Mouse (Mus musculus) kidney, adult 2 months (tissue): ENCODE measurements at regions not wholly inside any gene's neighbourhood (a gene's known extent, or its start where the extent isn't known, plus 50 kb on each side); places are given as distances from the start of the nearest gene placed in this dataset.

Experiments used
- DNase-seq: peaks from one replicate; pipeline ENCODE4 v3.0.0; 2021
- H3K27ac ChIP-seq: fragments of 200-500 bp; 2 replicates; pipeline ENCODE4 v1.5.1; 2012; ENCODE audit warnings: low read depth, low read length, control low read depth, inconsistent platforms; ENCODE audit not compliant: insufficient read depth
- H3K27me3 ChIP-seq: fragments of 200-500 bp; replicated peaks from 2 replicates; pipeline ENCODE4 v1.6.1; 2012; ENCODE audit warnings: mild to moderate bottlenecking, moderate library complexity, low read length, inconsistent platforms; ENCODE audit not compliant: control insufficient read depth, insufficient read depth
- H3K36me3 ChIP-seq: fragments of 200-500 bp; 2 replicates; pipeline ENCODE4 v1.6.1; 2012; ENCODE audit warnings: mild to moderate bottlenecking, moderate library complexity, low read length, inconsistent platforms; ENCODE audit not compliant: control insufficient read depth, insufficient read depth
- H3K4me1 ChIP-seq: fragments of 200-500 bp; 2 replicates; pipeline ENCODE4 v1.6.1; 2011; ENCODE audit warnings: low read length; ENCODE audit not compliant: control insufficient read depth, insufficient read depth
- H3K4me3 ChIP-seq: fragments of 200-500 bp; 2 replicates; pipeline ENCODE4 v1.5.1; 2011; ENCODE audit warnings: mild to moderate bottlenecking, low read depth, low read length, control low read depth; ENCODE audit not compliant: insufficient read depth
- CTCF ChIP-seq: fragments of 200-500 bp; conservative IDR thresholded peaks from 2 replicates; pipeline ENCODE4 v1.5.1; 2011; ENCODE audit warnings: low read depth, mild to moderate bottlenecking, control low read depth, low read length, moderate library complexity, mixed read lengths; ENCODE audit not compliant: insufficient read depth, insufficient read length
- POLR2A ChIP-seq: fragments of 200-500 bp; IDR thresholded peaks from one replicate; pipeline ENCODE4 v1.6.1; 2011; ENCODE audit warnings: low read depth, low read length, control low read depth
- whole genome bisulfite sequencing: fragments of 180-500 bp; shearing (Covaris S2); methylation state at CpG from one replicate; pipeline ENCODE4 v1.1.7; 2018; 5-methylcytosine and 5-hydroxymethylcytosine counted together

- no peaks in the 10 kb centered on the region for H3K27me3 ChIP-seq
- no peak overlapping the region for H3K4me3 ChIP-seq
- H3K4me1 ChIP-seq: no peaks in the 10 kb centered on the region
- DNase-seq: peak; percentile 74
- 40% methylated on average over 5 of the region's 5 CpGs for WGBS
- H3K27ac ChIP-seq: no peak overlapping the region
- TF ChIP-seq CTCF (no peak), POLR2A (no peak)
- H3K36me3 ChIP-seq: no peaks in the 10 kb centered on the region
These were observed 431.7 kb downstream of the Adgrl2 start for GRCm38 (mm10) chr3:148558592-148559157.

GRCm38 (mm10) chr3:148555324-148555723 is 435.0 kb downstream of the Adgrl2 start:
- Histone ChIP-seq H3K27me3 (no peaks in the 10 kb centered on the region), H3K4me3 (no peak overlapping the region), H3K4me1 (no peaks in the 10 kb centered on the region), H3K27ac (no peak overlapping the region), H3K36me3 (no peaks in the 10 kb centered on the region)
- TF ChIP-seq POLR2A (no peak), CTCF (no peak)
- no peak for DNase-seq
- WGBS: 80% methylated on average over 8 of the region's 8 CpGs

GRCm38 (mm10) chr3:148550716-148551115 is 439.6 kb downstream of the Adgrl2 start:
- TF ChIP-seq POLR2A (no peak), CTCF (no peak)
- Histone ChIP-seq H3K36me3 (no peaks in the 10 kb centered on the region), H3K4me1 (no peaks in the 10 kb centered on the region), H3K4me3 (no peak overlapping the region), H3K27ac (no peak overlapping the region), H3K27me3 (no peaks in the 10 kb centered on the region)
- 90% methylated on average over 2 of the region's 2 CpGs for WGBS
- DNase-seq: no peak

- H3K27me3 ChIP-seq: no peaks in the 10 kb centered on the region
- no peak for TF ChIP-seq CTCF
- no peak for TF ChIP-seq POLR2A
- no peaks in the 10 kb centered on the region for H3K36me3 ChIP-seq
- H3K4me1 ChIP-seq: no peaks in the 10 kb centered on the region
- no peak overlapping the region for H3K27ac ChIP-seq
- 82% methylated on average over 6 of the region's 6 CpGs for WGBS
- no peak for DNase-seq
- no peak overlapping the region for H3K4me3 ChIP-seq
These were observed 445.4 kb downstream of the Adgrl2 start for GRCm38 (mm10) chr3:148544929-148545328.

- TF ChIP-seq CTCF (no peak), POLR2A (no peak)
- 88% methylated on average over 5 of the region's 5 CpGs for WGBS
- no peaks in the 10 kb centered on the region for H3K27me3 ChIP-seq
- H3K4me1 ChIP-seq: no peaks in the 10 kb centered on the region
- no peak overlapping the region for H3K27ac ChIP-seq
- H3K4me3 ChIP-seq: no peak overlapping the region
- H3K36me3 ChIP-seq: no peaks in the 10 kb centered on the region
- DNase-seq: no peak
These were observed 448.1 kb downstream of the Adgrl2 start for GRCm38 (mm10) chr3:148542217-148542616.

- TF ChIP-seq CTCF (no peak), POLR2A (no peak)
- Histone ChIP-seq H3K4me1 (no peaks in the 10 kb centered on the region), H3K36me3 (no peaks in the 10 kb centered on the region), H3K4me3 (no peak overlapping the region), H3K27me3 (no peaks in the 10 kb centered on the region), H3K27ac (no peak overlapping the region)
- WGBS: 73% methylated on average over 4 of the region's 4 CpGs
- DNase-seq: no peak
These were observed 452.6 kb downstream of the Adgrl2 start for GRCm38 (mm10) chr3:148537669-148538271.

- Histone ChIP-seq H3K36me3 (no peaks in the 10 kb centered on the region), H3K4me1 (no peaks in the 10 kb centered on the region), H3K27ac (no peak overlapping the region), H3K4me3 (no peak overlapping the region), H3K27me3 (no peaks in the 10 kb centered on the region)
- 83% methylated on average over 2 of the region's 2 CpGs for WGBS
- no peak for TF ChIP-seq CTCF
- no peak for TF ChIP-seq POLR2A
- no peak for DNase-seq
These were observed 460.5 kb downstream of the Adgrl2 start for GRCm38 (mm10) chr3:148529893-148530292.
